Mouse (Mus musculus) neutrophil, adult 5-6 weeks (primary cell): ENCODE measurements around the gene Exosc6. TPM values are rescaled to one million over a fixed set of nuclear protein-coding genes. Genes with fewer than 3 reads are reported as not detected.
"Not testable (repeated sequence)": the region's sequence is repeated elsewhere in the genome, so short reads cannot be mapped to it uniquely, and the experiment has no call there.

Source experiments
- ATAC-seq: fragments of 151-379, 151-347 bp; 2 replicates; pipeline ENCODE4 v1.8.0; 2017; ENCODE audit warnings: mild to moderate bottlenecking, moderate TSS enrichment; ENCODE audit not compliant: insufficient number of reproducible peaks, poor library complexity, low FRiP score, severe bottlenecking; ENCODE audit errors: extremely low read depth
- total RNA-seq: library from RNA; stranded (forward); fragments of 200-1000 nt; gene quantifications from 2 replicates; pipeline ENCODE4 v1.2.3, GENCODE M21; 2017

Exosc6 gene
- 9.5 and 9.8 TPM in 2 replicates for total RNA-seq

DNA sequence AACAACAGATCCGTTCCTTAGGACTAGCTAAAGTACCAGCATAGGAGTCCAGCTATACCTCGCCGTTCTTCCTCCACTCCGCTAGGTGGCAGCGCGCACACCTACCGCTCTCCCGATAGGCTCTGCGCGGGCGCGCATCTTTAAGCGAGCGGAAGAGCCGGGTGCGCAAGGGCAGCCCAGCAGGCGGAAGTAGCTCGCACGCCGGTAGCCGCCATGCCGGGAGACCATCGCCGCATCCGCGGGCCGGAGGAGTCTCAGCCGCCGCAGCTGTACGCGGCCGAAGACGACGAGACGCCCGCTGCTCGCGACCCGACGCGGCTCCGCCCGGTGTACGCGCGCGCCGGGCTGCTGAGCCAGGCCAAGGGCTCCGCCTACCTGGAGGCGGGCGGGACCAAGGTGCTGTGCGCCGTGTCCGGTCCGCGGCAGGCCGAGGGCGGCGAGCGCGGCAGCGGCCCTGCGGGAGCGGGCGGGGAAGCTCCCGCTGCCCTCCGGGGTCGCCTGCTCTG, at the start of gene Exosc6:
Gene Exosc6, plus strand, starts transcription at position 182 of the 506 bp plus-strand sequence.
- ATAC-seq = peak; percentile 97

- not testable (repeated sequence) for ATAC-seq
Measured at GRCm38 (mm10) chr8:111010230-111010991, 45.7 kb upstream of the Exosc6 start.

GRCm38 (mm10) chr8:111026609-111027008, 29.5 kb upstream of the Exosc6 start:
- ATAC-seq = not testable (repeated sequence)

DNA sequence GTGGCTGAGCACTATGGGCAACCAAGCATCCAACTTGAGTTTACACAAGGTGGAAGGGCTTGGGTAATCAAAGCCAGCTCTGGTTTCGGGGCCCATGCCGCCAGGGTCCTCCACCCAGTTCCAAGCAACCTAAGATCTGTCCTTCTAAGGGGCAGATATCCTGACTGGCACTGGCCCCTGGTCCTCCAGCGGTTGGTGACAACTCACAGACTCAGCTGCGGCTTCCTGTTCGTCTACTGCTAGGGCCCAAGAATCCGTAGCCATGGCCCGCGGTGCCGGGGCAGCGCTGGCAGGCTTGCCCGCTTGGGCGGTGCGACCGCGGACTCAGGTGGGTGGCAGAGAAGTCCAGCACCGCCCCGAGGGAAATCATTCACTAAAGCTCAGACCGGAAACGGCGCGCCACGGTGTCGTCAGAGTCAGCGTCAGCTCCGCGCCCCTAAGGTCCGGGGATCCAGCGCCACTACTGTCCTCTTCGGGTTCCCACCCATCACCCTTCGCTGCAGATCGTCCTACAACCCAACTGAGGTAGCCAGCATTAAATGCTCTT, 28.7 kb upstream of the Exosc6 start:
- peak; percentile 95 for ATAC-seq

GRCm38 (mm10) chr8:111029589-111029988, 26.6 kb upstream of the Exosc6 start:
- ATAC-seq = no peak

- no peak for ATAC-seq
Measured at GRCm38 (mm10) chr8:111030045-111030444, 26.1 kb upstream of the Exosc6 start.

- ATAC-seq = no peak
Measured at GRCm38 (mm10) chr8:111031572-111031971, 24.6 kb upstream of the Exosc6 start, which contains the start of gene Ddx19b. TSS of gene Ddx19b (minus strand) at chr8:111031751.

DNA sequence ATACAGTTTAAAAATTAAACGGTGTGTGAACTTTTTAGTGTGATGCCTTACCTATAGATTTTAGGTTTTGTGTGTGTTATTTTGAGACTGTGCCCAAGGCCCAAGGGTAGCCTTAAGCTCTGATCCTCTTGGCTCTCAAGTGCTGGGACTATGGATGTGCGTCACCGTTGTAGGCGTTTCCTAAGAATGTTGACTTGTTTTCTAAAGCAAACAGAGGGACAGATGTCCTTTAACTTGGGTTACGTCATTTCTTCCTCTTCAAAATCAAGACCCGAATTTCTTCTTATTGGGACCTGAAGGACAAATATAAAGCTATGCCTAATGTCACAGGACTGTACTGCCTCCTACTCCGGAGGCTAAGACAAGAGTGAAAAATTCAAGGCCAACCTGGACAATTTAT, 23.2 kb upstream of the Exosc6 start, which contains the start of gene Aars:
Gene Aars, plus strand, starts transcription at position 229 of the 400 bp plus-strand sequence.
- no peak for ATAC-seq

- peak; percentile 98 for ATAC-seq
Measured at GRCm38 (mm10) chr8:111033482-111034215, 22.5 kb upstream of the Exosc6 start.

- ATAC-seq = no peak
Measured at GRCm38 (mm10) chr8:111034276-111034675, 21.9 kb upstream of the Exosc6 start.

- no peak for ATAC-seq
Measured at GRCm38 (mm10) chr8:111036591-111036990, 19.5 kb upstream of the Exosc6 start.

DNA sequence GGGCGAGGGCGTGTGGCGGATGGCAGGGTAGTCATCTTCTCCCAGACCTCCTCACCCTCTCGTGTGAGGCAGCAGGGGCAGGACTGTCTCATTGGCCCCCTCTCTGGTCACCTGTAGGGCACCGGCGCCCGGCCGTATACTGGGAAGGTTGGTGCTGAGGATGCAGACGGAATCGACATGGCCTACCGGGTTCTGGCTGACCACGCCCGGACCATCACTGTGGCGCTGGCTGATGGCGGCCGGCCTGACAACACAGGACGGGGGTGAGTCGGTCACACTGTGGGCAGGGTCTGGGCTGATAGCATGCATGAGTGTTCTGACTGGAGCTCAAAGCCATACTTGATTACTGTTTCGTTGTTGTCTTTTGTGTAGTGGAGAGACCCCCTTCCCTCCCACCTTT, 13.6 kb upstream of the Exosc6 start:
- ATAC-seq = no peak

- no peak for ATAC-seq
Measured at GRCm38 (mm10) chr8:111044003-111044734, 12.0 kb upstream of the Exosc6 start.

GRCm38 (mm10) chr8:111048694-111049093, 7.4 kb upstream of the Exosc6 start:
- ATAC-seq = no peak

GRCm38 (mm10) chr8:111049106-111049505, 7.0 kb upstream of the Exosc6 start:
- ATAC-seq = no peak

- no peak for ATAC-seq
Measured at GRCm38 (mm10) chr8:111053827-111054518, 2.2 kb upstream of the Exosc6 start.

DNA sequence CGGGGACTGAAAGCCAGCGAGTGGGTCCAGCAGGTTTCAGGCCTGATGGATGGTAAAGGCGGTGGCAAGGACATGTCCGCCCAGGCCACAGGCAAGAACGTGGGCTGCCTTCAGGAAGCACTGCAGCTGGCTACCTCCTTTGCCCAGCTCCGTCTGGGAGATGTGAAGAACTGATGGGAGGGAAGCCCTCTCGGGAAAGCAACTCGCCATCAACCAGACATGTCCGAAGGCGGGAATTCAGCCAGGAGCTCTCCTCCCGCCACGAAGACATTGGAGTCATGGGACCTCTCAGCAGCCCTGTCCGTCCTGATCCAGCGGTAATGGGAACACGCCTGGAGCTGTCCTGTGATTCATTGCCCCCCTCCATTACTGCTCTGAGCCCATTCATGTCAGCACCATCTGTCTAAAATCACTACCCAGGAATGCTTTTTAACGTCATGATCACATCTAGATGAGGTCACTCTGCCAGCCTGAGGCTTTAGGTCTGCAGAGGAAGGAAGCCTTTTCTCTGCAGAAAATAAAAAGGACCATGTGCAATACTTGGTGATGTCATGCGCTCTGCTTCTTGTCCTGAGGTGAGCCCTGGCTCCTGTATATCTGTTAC, 1.0 kb upstream of the Exosc6 start:
- no peak for ATAC-seq

DNA sequence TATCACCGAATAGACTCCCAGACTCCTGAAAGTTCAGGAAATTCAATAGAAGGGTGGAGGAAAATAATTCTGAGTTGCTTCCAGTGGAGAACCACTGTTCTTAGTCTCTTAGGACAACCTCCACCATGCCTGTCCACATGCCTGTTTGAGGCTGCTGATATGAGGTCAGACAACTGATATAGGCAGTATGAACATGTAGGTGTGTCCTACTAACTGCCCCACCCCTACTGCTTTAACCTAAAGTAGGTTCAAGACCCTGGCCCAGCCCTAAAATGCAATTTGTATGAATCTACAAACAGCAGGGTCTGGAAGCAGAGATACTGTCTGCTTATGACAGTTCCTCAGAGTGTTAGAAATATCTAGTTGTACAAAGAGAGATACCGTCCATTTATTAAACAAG, 478 bp upstream of the Exosc6 start:
- ATAC-seq = no peak
